Comparison of ENCODE assay signal across 8 mouse cellular contexts in genomic region chr6:47942461-47942860, GRCm38 (mm10). TPM values are rescaled to one million over a fixed set of nuclear protein-coding genes. Genes with fewer than 3 reads are reported as not detected.
DNase-seq lines count a peak whose midpoint lies in the region; ATAC-seq and TF ChIP-seq lines count a peak whose summit lies in the region.

No protein-coding gene starts in this region.

- peak overlapping the region; percentile 85 for H3K4me2 ChIP-seq in forebrain, embryonic 15.5 days (replicated peaks)
- peak overlapping the region; percentile 96 for H3K4me2 ChIP-seq in liver, embryonic 13.5 days
- peak overlapping the region; percentile 69 for H3K4me2 ChIP-seq in stomach, postnatal 0 days (replicated peaks; ENCODE audit: low read depth)

- no peaks in the 10 kb centered on the region for H3K36me3 ChIP-seq in thymus, adult 2 months (ENCODE audit: control insufficient read depth, insufficient read depth, low read length)
- no peaks in the 10 kb centered on the region for H3K36me3 ChIP-seq in forebrain, embryonic 15.5 days
- peaks cover 21% of the 10 kb centered on the region for H3K36me3 ChIP-seq in liver, embryonic 13.5 days
- H3K36me3 ChIP-seq in stomach, postnatal 0 days (ENCODE audit: control insufficient read depth, insufficient read depth, low read length): no peaks in the 10 kb centered on the region

- H3K27me3 ChIP-seq in thymus, adult 2 months (ENCODE audit: control insufficient read depth, insufficient read depth, low read length): no peaks in the 10 kb centered on the region
- no peaks in the 10 kb centered on the region for H3K27me3 ChIP-seq in forebrain, embryonic 15.5 days
- no peaks in the 10 kb centered on the region for H3K27me3 ChIP-seq in liver, embryonic 13.5 days
- no peaks in the 10 kb centered on the region for H3K27me3 ChIP-seq in stomach, postnatal 0 days (ENCODE audit: control insufficient read depth, insufficient read depth, low read length)

- TF ChIP-seq CTCF in thymus, adult 2 months (IDR thresholded peaks at IDR 0.05; ENCODE audit: borderline replicate concordance, control insufficient read depth, extremely low read depth, insufficient read depth, low read length, poor library complexity): no peak
- TF ChIP-seq CTCF in stomach, postnatal 0 days (IDR thresholded peaks at IDR 0.05; ENCODE audit: low read depth): no peak

- peaks cover 7% of the 10 kb centered on the region for H3K4me1 ChIP-seq in thymus, adult 2 months (replicated peaks; ENCODE audit: control insufficient read depth, insufficient read depth, low read length)
- H3K4me1 ChIP-seq in forebrain, embryonic 15.5 days: peaks cover 11% of the 10 kb centered on the region
- H3K4me1 ChIP-seq in liver, embryonic 13.5 days (replicated peaks): peaks cover 20% of the 10 kb centered on the region
- no peaks in the 10 kb centered on the region for H3K4me1 ChIP-seq in stomach, postnatal 0 days (replicated peaks; ENCODE audit: control insufficient read depth, insufficient read depth)

- TF ChIP-seq POLR2A in thymus, adult 2 months (IDR thresholded peaks at IDR 0.05; ENCODE audit: control insufficient read depth, extremely low read depth, insufficient read depth, low read length, poor library complexity): no peak

- H3K27ac ChIP-seq in thymus, adult 2 months (ENCODE audit: control insufficient read depth, insufficient read depth, low read length): no peak overlapping the region
- no peak overlapping the region for H3K27ac ChIP-seq in forebrain, embryonic 15.5 days (replicated peaks)
- peak overlapping the region; percentile 75; the same call in 1 of the 2 replicates for H3K27ac ChIP-seq in liver, embryonic 13.5 days
- no peak overlapping the region for H3K27ac ChIP-seq in stomach, postnatal 0 days (replicated peaks)

- peak overlapping the region; percentile 67 for H3K4me3 ChIP-seq in thymus, adult 2 months (ENCODE audit: control insufficient read depth, insufficient read depth, low read length)
- peak overlapping the region; percentile 45 for H3K4me3 ChIP-seq in forebrain, embryonic 15.5 days
- peak overlapping the region; percentile 68 for H3K4me3 ChIP-seq in liver, embryonic 13.5 days (replicated peaks)
- peak overlapping the region; percentile 39 for H3K4me3 ChIP-seq in stomach, postnatal 0 days (ENCODE audit: low read depth, low read length)

- WGBS in thymus, adult 2 months: 59% methylated on average over 12 of the region's 12 CpGs
- 55% methylated on average over 12 of the region's 12 CpGs for WGBS in forebrain, embryonic 15.5 days
- 41% methylated on average over 12 of the region's 12 CpGs for WGBS in liver, embryonic 13.5 days (ENCODE audit: insufficient replicate concordance)
- 53% methylated on average over 12 of the region's 12 CpGs for WGBS in stomach, postnatal 0 days

- TF ChIP-seq EP300 in stomach, postnatal 0 days (optimal IDR thresholded peaks at IDR 0.05): no peak

- H3K9ac ChIP-seq in forebrain, embryonic 15.5 days (replicated peaks): peak overlapping the region; percentile 48; the same call in 1 of the 2 replicates
- peak overlapping the region; percentile 85 for H3K9ac ChIP-seq in liver, embryonic 13.5 days
- peak overlapping the region; percentile 69; the same call in 1 of the 2 replicates for H3K9ac ChIP-seq in stomach, postnatal 0 days (ENCODE audit: low read length)

- DNase-seq in thymus, adult 2 months: no peak
- no peak for DNase-seq in thymus, postnatal 0 days (ENCODE audit: low spot score)
- no peak for DNase-seq in liver, embryonic 13.5 days
- no peak for DNase-seq in stomach, postnatal 0 days (ENCODE audit: low spot score)
- DNase-seq in gastrocnemius, adult 18-20 months (ENCODE audit: low spot score): no peak
- DNase-seq in spleen, postnatal 14 days (ENCODE audit: low spot score in 2 of 2): no peak
- no peak for DNase-seq in adrenal gland, postnatal 36 days

- no peak for ATAC-seq in forebrain, embryonic 15.5 days (replicated peaks)
- ATAC-seq in liver, embryonic 13.5 days (ENCODE audit: low read depth): peak; percentile 21; the same call in 1 of the 2 replicates
- ATAC-seq in stomach, postnatal 0 days (ENCODE audit: low FRiP score, low TSS enrichment): no peak

- no peaks in the 10 kb centered on the region for H3K9me3 ChIP-seq in forebrain, embryonic 15.5 days
- no peaks in the 10 kb centered on the region for H3K9me3 ChIP-seq in liver, embryonic 13.5 days (replicated peaks)
- no peaks in the 10 kb centered on the region for H3K9me3 ChIP-seq in stomach, postnatal 0 days (ENCODE audit: control insufficient read depth, low read length)

RNA-seq across cellular contexts. Expression of gene Zfp956, which starts 10.7 kb away (rescaled TPM):
- polyA plus RNA-seq in thymus, adult 2 months (2012; rRNA removed): 35.6 and 38.4 TPM in 2 replicates
- 14.9 and 17.6 TPM in 2 replicates for polyA plus RNA-seq in thymus, postnatal 0 days (2015; fragmentation: Nextera tagmentation; extraction: Ambion mirVana)
- 20.9 and 21.5 TPM in 2 replicates for polyA plus RNA-seq in forebrain, embryonic 15.5 days (2015; fragmentation: Nextera tagmentation; extraction: Ambion mirVana)
- 3.1 and 3.5 TPM in 2 replicates for polyA plus RNA-seq in liver, embryonic 13.5 days (2015; fragmentation: Nextera tagmentation; extraction: Ambion mirVana)
- polyA plus RNA-seq in stomach, postnatal 0 days (2015; fragmentation: Nextera tagmentation; extraction: Ambion mirVana): 3.9 and 4.5 TPM in 2 replicates
- total RNA-seq in gastrocnemius, adult 18-20 months (2021): 1 to 10 TPM; 5.7 to 7.0 TPM
- 1 to 10 TPM; 5.2 to 5.7 TPM for total RNA-seq in adrenal gland, postnatal 36 days (2021)

RNA-seq across cellular contexts. Expression of gene Zfp212, which starts 22.2 kb away (rescaled TPM):
- 25.3 and 26.4 TPM in 2 replicates for polyA plus RNA-seq in thymus, adult 2 months (2012; rRNA removed)
- polyA plus RNA-seq in thymus, postnatal 0 days (2015; fragmentation: Nextera tagmentation; extraction: Ambion mirVana): 21.1 and 23.6 TPM in 2 replicates
- 22.1 and 24.6 TPM in 2 replicates for polyA plus RNA-seq in forebrain, embryonic 15.5 days (2015; fragmentation: Nextera tagmentation; extraction: Ambion mirVana)
- 6.8 and 7.0 TPM in 2 replicates for polyA plus RNA-seq in liver, embryonic 13.5 days (2015; fragmentation: Nextera tagmentation; extraction: Ambion mirVana)
- polyA plus RNA-seq in stomach, postnatal 0 days (2015; fragmentation: Nextera tagmentation; extraction: Ambion mirVana): 8.1 and 8.2 TPM in 2 replicates
- total RNA-seq in gastrocnemius, adult 18-20 months (2021): 1 to 10 TPM; 7.9 to 9.3 TPM
- 10 to 100 TPM; 14.7 to 15.2 TPM for total RNA-seq in adrenal gland, postnatal 36 days (2021)
